Comparison of ENCODE assay signal across 30 mouse cellular contexts in the genomic region with DNA sequence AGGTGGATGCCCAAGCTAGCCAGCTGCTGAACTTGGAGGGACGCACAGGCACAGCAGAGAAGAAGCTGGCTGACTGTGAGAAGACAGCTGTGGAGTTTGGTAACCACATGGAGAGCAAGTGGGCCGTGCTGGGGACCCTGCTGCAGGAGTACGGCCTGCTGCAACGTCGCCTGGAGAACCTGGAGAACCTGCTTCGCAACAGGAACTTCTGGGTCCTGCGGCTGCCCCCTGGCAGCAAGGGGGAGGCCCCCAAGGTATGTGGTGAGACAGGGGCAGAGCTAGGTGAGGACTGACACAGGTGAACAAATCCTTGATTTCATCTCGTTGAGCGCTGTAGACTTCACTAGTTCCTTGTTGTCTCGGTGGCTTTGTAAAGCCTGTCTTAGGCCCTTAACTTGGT. TPM values are rescaled to one million over a fixed set of nuclear protein-coding genes. Genes with fewer than 3 reads are reported as not detected.
DNase-seq lines count a peak whose midpoint lies in the region; ATAC-seq and TF ChIP-seq lines count a peak whose summit lies in the region.
"Had no signal": no experiment of that assay in that cellular context is flagged by ENCODE, and none has a peak within 500 bp of the region (broad histone marks: within the 10 kb centered on the region; RNA-seq: fewer than 3 reads in every experiment).

No protein-coding gene starts in this region.

- no peak for ATAC-seq in limb, embryonic 13.5 days (ENCODE audit: low FRiP score, low read depth)
- ATAC-seq in embryonic facial prominence, embryonic 12.5 days (ENCODE audit: insufficient number of reproducible peaks, insufficient read depth, low FRiP score, low TSS enrichment), result no peak
- ATAC-seq: forebrain, postnatal 0 days; hindbrain, postnatal 0 days; intestine, embryonic 15.5 days; liver, embryonic 12.5 days; lung, postnatal 0 days had no signal

- 89% methylated on average over 10 of the region's 10 CpGs for WGBS in limb, embryonic 13.5 days
- 94% methylated on average over 10 of the region's 10 CpGs for WGBS in limb, embryonic 10.5 days
- 94% methylated on average over 10 of the region's 10 CpGs for WGBS in embryonic facial prominence, embryonic 10.5 days
- WGBS in embryonic facial prominence, embryonic 12.5 days, result 94% methylated on average over 10 of the region's 10 CpGs

- no peak overlapping the region for H3K4me2 ChIP-seq in limb, embryonic 13.5 days (replicated peaks)
- H3K4me2 ChIP-seq in embryonic facial prominence, embryonic 12.5 days (replicated peaks), result 0 out of 2 replicates have a peak overlapping the region, but pooled peaks have one; percentile 77
- peak overlapping the region; percentile 75 for H3K4me2 ChIP-seq in myocyte (ENCODE audit: low read depth)
- H3K4me2 ChIP-seq: liver, embryonic 12.5 days had no signal

- peaks cover 53% of the 10 kb centered on the region for H3K79me2 ChIP-seq in myocyte (ENCODE audit: control insufficient read depth, insufficient read depth)

- intact Hi-C loops in left cerebral cortex, adult 2 months (cut with DNase I), result no loop called here

- TF ChIP-seq POLR2A in myocyte (IDR thresholded peaks at IDR 0.05; ENCODE audit: insufficient read length, low read depth), result no peak

- H3ac ChIP-seq in myocyte (ENCODE audit: control insufficient read depth, insufficient read length), result no peak overlapping the region

- no peak for DNase-seq in limb, embryonic 10.5 days (ENCODE audit: low spot score)
- no peak for DNase-seq in embryonic facial prominence, embryonic 10.5 days (ENCODE audit: low spot score)
- DNase-seq in thymus, postnatal 0 days (ENCODE audit: low spot score), result no peak
- no peak for DNase-seq in left cerebral cortex, adult 2 months (ENCODE audit: extremely low spot score in 1 of 2, low spot score in 2 of 2)
- no peak for DNase-seq in frontal cortex, adult 2 months (ENCODE audit: extremely low spot score in 1 of 2, low spot score in 1 of 2)
- DNase-seq: adrenal gland, adult 2 months; adrenal gland, postnatal 36 days; B cell, adult 2 months; cerebellum, adult 8-10 months; cerebellum, postnatal 25 days; forebrain, postnatal 0 days; gastrocnemius, postnatal 14 days; heart, postnatal 14 days; kidney, adult 2 months; layer of hippocampus, adult 9-11 months; lung, adult 18-20 months; lung, postnatal 4 days; midbrain, embryonic 14.5 days; right cerebral cortex, adult 18-20 months; spleen, adult 18-20 months had no signal

- no peak overlapping the region for H3K9ac ChIP-seq in limb, embryonic 13.5 days
- H3K9ac ChIP-seq in embryonic facial prominence, embryonic 12.5 days, result no peak overlapping the region
- H3K9ac ChIP-seq: forebrain, postnatal 0 days; intestine, embryonic 15.5 days; limb, embryonic 12.5 days; liver, embryonic 12.5 days had no signal

- peaks cover 18% of the 10 kb centered on the region for H3K4me1 ChIP-seq in limb, embryonic 13.5 days
- peaks cover 14% of the 10 kb centered on the region for H3K4me1 ChIP-seq in limb, embryonic 10.5 days
- H3K4me1 ChIP-seq in embryonic facial prominence, embryonic 10.5 days, result peaks cover 20% of the 10 kb centered on the region
- peaks cover 10% of the 10 kb centered on the region for H3K4me1 ChIP-seq in embryonic facial prominence, embryonic 12.5 days

- H3K27ac ChIP-seq in limb, embryonic 13.5 days, result no peak overlapping the region
- H3K27ac ChIP-seq in limb, embryonic 10.5 days, result no peak overlapping the region
- 0 out of 2 replicates have a peak overlapping the region, but pooled peaks have one; percentile 6 for H3K27ac ChIP-seq in embryonic facial prominence, embryonic 10.5 days (replicated peaks)
- no peak overlapping the region for H3K27ac ChIP-seq in embryonic facial prominence, embryonic 12.5 days
- H3K27ac ChIP-seq in left cerebral cortex, adult 2 months, result no peak overlapping the region
- H3K27ac ChIP-seq: hindbrain, postnatal 0 days; intestine, embryonic 15.5 days; limb, embryonic 12.5 days; liver, embryonic 12.5 days had no signal

- H3K4me3 ChIP-seq in limb, embryonic 13.5 days, result peak overlapping the region; percentile 95; the same call in 1 of the 2 replicates
- no peak overlapping the region for H3K4me3 ChIP-seq in limb, embryonic 10.5 days
- H3K4me3 ChIP-seq in embryonic facial prominence, embryonic 10.5 days, result no peak overlapping the region
- H3K4me3 ChIP-seq in embryonic facial prominence, embryonic 12.5 days, result no peak overlapping the region
- H3K4me3 ChIP-seq in myocyte, result peak overlapping the region; percentile 73
- no peak overlapping the region for H3K4me3 ChIP-seq in left cerebral cortex, adult 2 months
- H3K4me3 ChIP-seq: intestine, embryonic 15.5 days; limb, embryonic 12.5 days; liver, embryonic 12.5 days; megakaryocyte, embryonic 14.5 days had no signal

- peaks cover 59% of the 10 kb centered on the region for H3K36me3 ChIP-seq in limb, embryonic 13.5 days
- H3K36me3 ChIP-seq in limb, embryonic 10.5 days, result peaks cover 57% of the 10 kb centered on the region
- peaks cover 60% of the 10 kb centered on the region for H3K36me3 ChIP-seq in embryonic facial prominence, embryonic 10.5 days (replicated peaks)
- peaks cover 51% of the 10 kb centered on the region for H3K36me3 ChIP-seq in embryonic facial prominence, embryonic 12.5 days
- peaks cover 38% of the 10 kb centered on the region for H3K36me3 ChIP-seq in myocyte (ENCODE audit: control insufficient read depth, insufficient read depth)

- TF ChIP-seq CTCF in left cerebral cortex, adult 2 months (IDR thresholded peaks at IDR 0.05), result no peak

- H3K27me3 ChIP-seq in limb, embryonic 13.5 days, result no peaks in the 10 kb centered on the region
- H3K27me3 ChIP-seq in limb, embryonic 10.5 days (ENCODE audit: low read depth, poor library complexity, severe bottlenecking), result no peaks in the 10 kb centered on the region
- H3K27me3 ChIP-seq in embryonic facial prominence, embryonic 10.5 days (replicated peaks; ENCODE audit: low read depth, poor library complexity, severe bottlenecking), result no peaks in the 10 kb centered on the region
- H3K27me3 ChIP-seq in embryonic facial prominence, embryonic 12.5 days, result no peaks in the 10 kb centered on the region
- no peaks in the 10 kb centered on the region for H3K27me3 ChIP-seq in myocyte (ENCODE audit: control insufficient read depth, insufficient read depth, insufficient read length)
- H3K27me3 ChIP-seq: intestine, embryonic 15.5 days; limb, embryonic 12.5 days; liver, embryonic 12.5 days; megakaryocyte, embryonic 14.5 days had no signal

- no peaks in the 10 kb centered on the region for H3K9me3 ChIP-seq in limb, embryonic 13.5 days
- no peaks in the 10 kb centered on the region for H3K9me3 ChIP-seq in limb, embryonic 10.5 days (replicated peaks)
- H3K9me3 ChIP-seq in embryonic facial prominence, embryonic 10.5 days, result no peaks in the 10 kb centered on the region
- no peaks in the 10 kb centered on the region for H3K9me3 ChIP-seq in embryonic facial prominence, embryonic 12.5 days
- H3K9me3 ChIP-seq: intestine, embryonic 15.5 days; limb, embryonic 12.5 days; liver, embryonic 12.5 days; megakaryocyte, embryonic 14.5 days had no signal

TF ChIP-seq in myocyte, 11 proteins besides CTCF, POLR2A, EP300 and RAD21 (continues in another document):
- TF ChIP-seq TCF3 (IDR thresholded peaks at IDR 0.05; ENCODE audit: insufficient read length, low read depth), result no peak

RNA-seq across cellular contexts. Expression of a gene that starts 3.2 kb away (rescaled TPM):
- polyA plus RNA-seq in limb, embryonic 13.5 days (2015; fragmentation: Nextera tagmentation; extraction: Ambion mirVana), result 21.6 and 22.4 TPM in 2 replicates
- polyA plus RNA-seq in limb, embryonic 10.5 days (2016; fragmentation: Nextera tagmentation; extraction: Ambion mirVana), result 16.8 and 20.9 TPM in 2 replicates
- polyA plus RNA-seq in embryonic facial prominence, embryonic 10.5 days (2016; fragmentation: Nextera tagmentation; extraction: Ambion mirVana), result 17.9 and 18.5 TPM in 2 replicates
- polyA plus RNA-seq in embryonic facial prominence, embryonic 12.5 days (2016; fragmentation: Nextera tagmentation; extraction: Ambion mirVana), result 27.1 and 29.2 TPM in 2 replicates
- 22.4 TPM for polyA plus RNA-seq in myocyte (2012; fragmentation: generic; extraction: Trizol)
- 9.5 and 10.1 TPM in 2 replicates for polyA plus RNA-seq in thymus, postnatal 0 days (2015; fragmentation: Nextera tagmentation; extraction: Ambion mirVana)
- 10 to 100 TPM; 12.3 to 13.2 TPM for total RNA-seq in left cerebral cortex, adult 2 months (2021)
- 11.2 and 11.5 TPM in 2 replicates for polyA plus RNA-seq in frontal cortex, adult 2 months (2012; rRNA removed)

RNA-seq across cellular contexts. Expression of a gene that starts 40.1 kb away (rescaled TPM):
- polyA plus RNA-seq in limb, embryonic 13.5 days (2015; fragmentation: Nextera tagmentation; extraction: Ambion mirVana), result 21.4 and 23.2 TPM in 2 replicates
- 17.8 and 19.7 TPM in 2 replicates for polyA plus RNA-seq in limb, embryonic 10.5 days (2016; fragmentation: Nextera tagmentation; extraction: Ambion mirVana)
- 21.6 and 23.6 TPM in 2 replicates for polyA plus RNA-seq in embryonic facial prominence, embryonic 10.5 days (2016; fragmentation: Nextera tagmentation; extraction: Ambion mirVana)
- 21.8 and 22.0 TPM in 2 replicates for polyA plus RNA-seq in embryonic facial prominence, embryonic 12.5 days (2016; fragmentation: Nextera tagmentation; extraction: Ambion mirVana)
- polyA plus RNA-seq in myocyte (2012; fragmentation: generic; extraction: Trizol), result 9.7 TPM
- 21.1 and 23.6 TPM in 2 replicates for polyA plus RNA-seq in thymus, postnatal 0 days (2015; fragmentation: Nextera tagmentation; extraction: Ambion mirVana)
- 10 to 100 TPM; 17.3 to 19.1 TPM for total RNA-seq in left cerebral cortex, adult 2 months (2021)
- 10.5 and 12.9 TPM in 2 replicates for polyA plus RNA-seq in frontal cortex, adult 2 months (2012; rRNA removed)

RNA-seq across cellular contexts. Expression of a gene that starts 44.7 kb away (rescaled TPM):
- polyA plus RNA-seq in limb, embryonic 13.5 days (2015; fragmentation: Nextera tagmentation; extraction: Ambion mirVana), result 12.4 and 12.6 TPM in 2 replicates
- 7.1 and 9.1 TPM in 2 replicates for polyA plus RNA-seq in limb, embryonic 10.5 days (2016; fragmentation: Nextera tagmentation; extraction: Ambion mirVana)
- 8.6 TPM in 2 replicates for polyA plus RNA-seq in embryonic facial prominence, embryonic 10.5 days (2016; fragmentation: Nextera tagmentation; extraction: Ambion mirVana)
- polyA plus RNA-seq in embryonic facial prominence, embryonic 12.5 days (2016; fragmentation: Nextera tagmentation; extraction: Ambion mirVana), result 11.2 and 12.0 TPM in 2 replicates
- polyA plus RNA-seq in myocyte (2012; fragmentation: generic; extraction: Trizol), result 2.2 TPM
- 8.6 and 11.1 TPM in 2 replicates for polyA plus RNA-seq in thymus, postnatal 0 days (2015; fragmentation: Nextera tagmentation; extraction: Ambion mirVana)
- 10 to 100 TPM; 22.1 to 24.0 TPM for total RNA-seq in left cerebral cortex, adult 2 months (2021)
- polyA plus RNA-seq in frontal cortex, adult 2 months (2012; rRNA removed), result 14.3 and 15.4 TPM in 2 replicates

RNA-seq across cellular contexts. Expression of a gene that starts 49.5 kb away (rescaled TPM):
- polyA plus RNA-seq in limb, embryonic 13.5 days (2015; fragmentation: Nextera tagmentation; extraction: Ambion mirVana), result 5.6 and 6.1 TPM in 2 replicates
- polyA plus RNA-seq in limb, embryonic 10.5 days (2016; fragmentation: Nextera tagmentation; extraction: Ambion mirVana), result 5.7 and 5.8 TPM in 2 replicates
- polyA plus RNA-seq in embryonic facial prominence, embryonic 10.5 days (2016; fragmentation: Nextera tagmentation; extraction: Ambion mirVana), result 7.6 and 8.0 TPM in 2 replicates
- polyA plus RNA-seq in embryonic facial prominence, embryonic 12.5 days (2016; fragmentation: Nextera tagmentation; extraction: Ambion mirVana), result 7.9 and 8.0 TPM in 2 replicates
- 0.30 TPM for polyA plus RNA-seq in myocyte (2012; fragmentation: generic; extraction: Trizol)
- 1.6 and 2.6 TPM in 2 replicates for polyA plus RNA-seq in thymus, postnatal 0 days (2015; fragmentation: Nextera tagmentation; extraction: Ambion mirVana)
- 1 to 10 TPM; 5.4 to 6.1 TPM for total RNA-seq in left cerebral cortex, adult 2 months (2021)
- polyA plus RNA-seq in frontal cortex, adult 2 months (2012; rRNA removed), result 2.4 TPM in 2 replicates
- total RNA-seq: monocyte, adult 5-6 weeks had no signal

Comparison
In these comparisons a context has a peak if more than half of its experiments do, and no peak if none do; other contexts are left out.
1. H3K4me3 ChIP-seq: peak in limb, embryonic 13.5 days (single experiment) and myocyte (single experiment); none in limb, embryonic 10.5 days (single experiment), embryonic facial prominence, embryonic 10.5 days (single experiment), embryonic facial prominence, embryonic 12.5 days (single experiment) and left cerebral cortex, adult 2 months (single experiment).